Mouse (Mus musculus): ENCODE data around the gene Rtn4r.
"Not testable (repeated sequence)": the region's sequence is repeated elsewhere in the genome, so short reads cannot be mapped to it uniquely, and the experiment has no call there.

Gene Rtn4r

DNA sequence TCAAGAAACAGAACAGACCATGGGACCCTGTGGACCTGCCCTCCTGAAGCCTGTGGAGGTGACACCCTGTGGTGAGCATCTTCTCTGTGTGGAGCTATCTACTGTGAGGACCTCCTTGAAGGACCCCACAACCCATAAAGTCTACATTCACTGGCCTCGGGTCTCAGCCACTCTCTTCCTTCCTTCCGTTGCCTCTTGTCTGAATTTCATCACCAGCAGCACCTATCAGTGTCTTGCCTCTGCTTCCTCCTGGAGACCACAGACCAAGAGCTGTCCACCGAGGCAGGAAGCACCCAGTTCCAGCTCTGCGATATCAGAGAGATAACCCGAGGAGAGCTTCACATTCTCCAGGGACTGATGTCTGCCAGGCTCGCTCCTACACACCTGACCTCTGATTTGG lies 31.8 kb downstream of the Rtn4r start:
- DNase-seq, result no peak

DNA sequence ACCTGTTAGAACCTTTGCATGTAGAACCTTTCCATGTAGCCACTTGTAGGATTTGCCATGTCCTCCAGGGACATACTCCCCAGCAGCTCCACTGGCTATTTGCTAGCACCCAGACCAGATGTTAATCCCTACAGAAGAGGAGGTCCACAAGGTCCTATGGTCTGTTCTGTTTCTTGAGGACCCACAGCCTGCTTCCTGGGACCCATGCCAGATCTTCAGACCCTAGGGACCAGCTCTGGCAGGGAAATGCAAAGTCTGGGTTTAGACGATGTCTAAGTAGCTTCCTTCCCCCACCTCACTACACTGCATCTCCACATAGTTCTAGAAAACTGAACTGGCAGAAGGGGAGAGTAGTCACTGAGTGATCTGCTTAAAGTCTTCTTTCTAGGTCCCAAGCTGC lies 32.3 kb downstream of the Rtn4r start:
- no peak for DNase-seq

DNA sequence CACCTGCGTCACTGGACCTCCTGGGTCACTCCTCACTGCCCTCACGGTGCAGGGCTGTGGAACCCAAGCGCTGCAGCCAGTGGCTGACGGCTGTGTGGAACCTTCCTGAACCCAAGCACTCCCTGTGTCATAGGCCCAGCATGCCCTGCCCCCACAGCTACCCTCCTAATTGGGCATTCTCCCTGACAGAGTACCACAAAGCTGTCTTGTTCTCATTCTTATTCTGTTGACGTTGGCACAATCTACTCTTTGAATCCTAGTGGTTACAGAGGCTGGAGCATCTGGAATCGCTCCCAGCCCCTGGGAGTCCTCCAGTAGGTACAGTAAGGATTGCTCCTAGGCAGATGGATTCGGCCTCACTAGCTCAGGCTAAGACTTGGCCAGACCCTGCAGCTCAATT lies 33.1 kb downstream of the Rtn4r start:
- no peak for DNase-seq

DNA sequence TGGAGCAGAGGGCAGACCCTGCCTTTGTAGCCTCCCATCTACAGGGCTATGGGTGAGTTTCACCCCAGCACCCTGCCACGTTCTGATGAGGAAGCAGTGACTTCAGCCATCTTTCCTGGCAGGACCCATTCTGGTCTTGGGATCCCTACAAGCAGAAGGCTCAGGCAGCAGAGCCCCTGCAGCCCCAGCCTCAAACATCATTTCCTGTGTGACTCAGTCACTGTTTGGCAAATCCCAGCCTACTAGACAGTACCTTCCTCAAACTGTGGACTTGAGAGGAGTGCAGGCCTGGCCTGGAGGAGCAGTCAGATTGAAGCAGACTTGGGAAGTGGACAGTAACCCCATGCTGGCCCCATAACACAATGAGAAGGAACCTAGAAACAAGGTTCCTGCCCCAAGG lies 33.7 kb downstream of the Rtn4r start:
- DNase-seq, result no peak

DNA sequence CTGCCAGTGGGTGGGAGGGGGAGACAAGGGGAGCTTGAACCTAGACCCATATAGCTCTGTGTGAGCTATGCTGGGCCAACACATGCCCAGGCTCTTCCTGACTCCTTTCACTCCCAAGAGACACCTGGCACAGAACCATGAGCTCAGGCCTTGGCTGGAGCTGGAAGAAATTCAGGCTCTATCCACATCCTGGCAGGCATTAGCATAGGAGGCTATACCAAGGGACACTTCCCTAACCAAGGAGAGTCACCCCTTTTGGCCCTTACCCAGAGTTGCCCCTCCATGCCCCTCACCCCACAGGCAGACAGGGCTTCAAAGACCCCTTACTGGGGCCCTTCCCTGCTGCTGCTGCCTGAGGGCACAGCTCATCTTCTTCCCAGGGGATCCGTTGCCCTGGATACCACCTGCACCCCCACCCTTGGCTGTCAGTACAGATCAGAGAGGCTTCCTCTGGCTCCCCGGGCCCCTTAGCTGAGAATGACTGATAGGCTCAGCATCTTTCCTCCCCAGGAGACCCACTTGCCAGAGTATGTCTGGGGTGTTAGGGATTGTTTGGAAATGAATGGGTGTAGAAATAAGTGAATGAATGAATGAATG lies 37.3 kb downstream of the Rtn4r start:
- no peak for DNase-seq

DNA sequence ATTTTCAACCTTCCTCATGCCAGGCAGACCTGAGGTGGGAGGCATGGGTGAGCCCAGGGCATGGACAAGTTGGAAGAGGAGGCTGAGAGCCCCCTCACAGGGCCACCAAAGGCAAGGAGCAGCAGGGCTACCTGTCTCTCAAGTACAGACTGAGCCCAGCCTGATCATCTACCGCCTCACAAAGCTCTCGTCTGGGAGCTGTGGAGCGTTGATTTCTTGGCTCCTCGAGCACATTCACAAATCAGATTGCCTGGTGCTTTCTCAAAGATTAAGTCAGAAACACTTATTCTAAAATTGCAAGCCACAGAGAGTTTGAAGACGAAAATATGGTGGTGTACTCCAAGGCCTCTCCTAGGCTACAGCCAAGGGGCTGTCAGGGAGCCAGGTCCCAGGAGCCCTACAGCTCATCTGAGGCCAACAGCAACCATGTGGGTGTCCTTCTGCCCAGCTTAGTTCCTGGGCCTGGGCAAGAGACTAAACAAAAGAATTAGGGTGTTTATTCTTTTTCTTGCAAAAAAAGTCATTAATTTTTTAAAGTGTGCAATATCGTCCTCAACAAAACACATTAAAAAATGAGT lies 39.3 kb downstream of the Rtn4r start:
- DNase-seq, result no peak

DNA sequence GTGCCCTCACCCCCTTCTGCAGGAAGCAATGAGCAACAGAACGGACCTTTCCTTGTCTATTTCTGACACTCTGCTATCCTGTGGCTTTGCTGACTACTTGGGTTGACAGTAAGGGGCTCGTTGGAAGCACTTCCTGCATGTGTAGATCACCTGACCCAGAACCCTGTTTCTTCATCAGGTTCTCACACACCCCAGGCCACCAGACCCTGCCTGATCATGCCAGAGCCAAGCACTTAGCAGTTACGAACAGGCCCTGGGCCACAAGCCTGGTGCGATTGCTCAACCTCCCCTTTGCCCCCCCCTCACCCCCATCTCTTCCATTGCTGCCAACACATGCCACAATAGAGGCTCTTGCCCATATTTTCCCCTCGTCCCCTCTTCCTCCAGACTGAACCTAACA lies 41.7 kb downstream of the Rtn4r start:
- no peak for DNase-seq

DNA sequence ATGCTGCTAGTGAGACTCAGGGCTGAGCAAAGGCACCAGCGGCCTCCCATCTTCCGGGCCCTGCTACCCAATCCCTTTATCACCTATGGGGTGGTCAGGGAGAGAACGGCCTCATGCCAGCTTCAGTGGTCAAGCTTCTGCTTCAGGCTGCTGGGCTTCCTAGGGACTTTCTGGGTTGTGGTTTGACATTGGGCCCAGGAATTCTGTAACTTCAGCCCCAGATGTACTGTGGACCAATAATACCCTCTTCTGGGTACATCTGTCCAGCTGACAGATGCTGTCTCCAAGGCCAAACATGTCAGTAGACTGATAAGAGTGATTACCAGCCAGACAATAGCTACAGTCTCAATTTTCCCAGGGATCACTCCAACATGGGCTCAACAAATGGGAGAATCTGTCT lies 42.3 kb downstream of the Rtn4r start:
- no peak for DNase-seq

DNA sequence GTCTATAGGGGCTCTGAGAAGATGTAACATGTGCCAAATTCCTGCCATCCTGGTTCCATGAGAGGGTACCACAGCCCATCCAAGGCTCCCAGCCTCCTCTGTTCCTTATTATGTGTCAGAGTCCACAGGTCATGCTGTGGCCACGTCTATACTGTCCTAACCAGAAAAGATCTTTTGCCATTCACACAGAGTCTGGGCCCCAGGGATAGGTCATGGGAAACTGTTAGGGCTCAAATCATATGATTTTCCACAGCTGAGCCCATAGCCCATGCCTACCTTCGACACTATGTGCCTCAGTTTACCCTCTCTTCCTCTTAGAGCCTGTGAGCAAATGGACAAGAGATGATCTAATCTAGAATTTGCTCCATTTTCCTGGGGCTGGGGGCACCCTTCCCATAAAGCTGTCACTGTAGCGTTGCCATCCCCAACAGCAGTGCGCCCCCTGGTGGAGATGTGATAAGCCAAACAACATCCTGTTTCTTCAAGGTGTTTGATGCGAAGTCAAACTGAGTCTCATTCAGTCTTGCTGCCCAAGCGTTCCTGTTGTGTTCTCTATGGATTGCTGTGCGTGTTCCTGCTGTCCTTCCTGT lies 44.9 kb downstream of the Rtn4r start:
- DNase-seq, result peak; percentile 86 to 87

DNA sequence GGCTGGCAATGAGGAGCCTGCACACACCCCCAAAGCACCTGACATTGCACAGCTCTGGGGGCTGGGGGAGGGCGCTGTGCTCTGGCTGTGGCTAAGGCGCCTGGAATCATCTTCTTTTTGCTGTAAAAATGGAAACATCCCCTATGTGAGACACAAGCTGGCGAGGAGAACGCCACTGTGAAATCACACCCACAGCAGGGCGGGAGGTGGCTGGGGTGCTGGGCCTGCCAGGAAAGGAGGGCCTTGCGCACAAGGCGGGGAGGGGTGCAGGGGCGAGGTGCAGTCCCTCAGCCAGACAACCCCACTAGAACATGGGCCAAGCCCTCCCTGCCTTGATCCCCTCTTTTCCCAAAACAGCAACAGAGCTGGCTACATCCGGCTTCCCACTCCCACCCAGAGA lies 45.8 kb downstream of the Rtn4r start:
- DNase-seq, result no peak

DNA sequence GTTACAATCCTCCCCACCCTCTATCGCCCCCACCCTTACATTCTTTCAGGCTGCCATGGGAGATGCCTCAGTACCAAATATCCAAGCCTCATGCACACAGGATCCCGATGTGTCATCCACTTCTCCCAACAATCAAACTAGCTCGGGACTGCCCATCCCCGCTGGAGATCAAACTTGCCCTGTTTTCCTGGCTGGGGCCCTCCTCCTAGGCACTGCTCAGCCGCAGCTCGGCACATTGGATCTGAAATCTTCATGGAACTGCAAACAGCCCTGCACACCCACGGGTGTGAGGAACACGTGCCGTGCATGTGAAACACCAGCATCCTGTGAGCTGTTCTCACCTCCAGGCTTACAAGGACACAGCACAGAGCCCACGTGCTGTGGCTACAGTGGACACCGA lies 46.3 kb downstream of the Rtn4r start:
- no peak for DNase-seq

DNA sequence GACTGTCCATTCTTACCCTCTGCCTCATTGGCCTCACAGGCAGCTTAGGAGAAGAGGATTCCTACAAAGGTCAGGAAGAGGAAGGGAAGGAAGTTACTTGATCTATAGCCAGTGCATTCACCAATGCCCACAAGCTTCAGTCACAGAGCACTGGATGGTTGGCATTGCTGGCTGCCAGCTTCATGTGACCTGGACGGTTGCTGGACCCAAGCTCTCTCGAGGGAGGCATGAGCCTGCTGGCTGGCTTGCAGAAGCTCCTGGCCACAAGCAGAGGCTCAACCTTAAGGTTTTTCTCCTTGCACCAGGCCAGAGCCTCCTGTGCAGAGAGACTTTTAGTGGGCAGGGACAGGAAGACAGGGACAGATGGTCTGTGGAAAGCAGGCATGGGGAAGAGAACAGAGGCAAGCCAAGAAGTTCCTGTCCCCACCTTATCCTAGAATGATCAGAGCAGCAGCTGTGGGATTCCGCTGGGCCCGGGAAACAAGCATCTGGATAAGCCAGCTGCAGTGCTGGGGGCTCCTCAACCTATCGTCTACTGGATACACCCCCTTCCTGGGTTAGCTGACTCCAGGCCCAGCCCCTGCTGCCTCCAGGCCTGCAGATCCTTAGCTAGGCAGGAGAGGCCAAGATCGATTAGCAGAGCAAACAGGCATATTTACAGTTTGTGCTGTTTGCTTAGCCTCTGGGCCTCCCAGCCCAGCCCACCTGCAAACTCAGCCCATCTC lies 48.5 kb downstream of the Rtn4r start:
- DNase-seq, result no peak

DNA sequence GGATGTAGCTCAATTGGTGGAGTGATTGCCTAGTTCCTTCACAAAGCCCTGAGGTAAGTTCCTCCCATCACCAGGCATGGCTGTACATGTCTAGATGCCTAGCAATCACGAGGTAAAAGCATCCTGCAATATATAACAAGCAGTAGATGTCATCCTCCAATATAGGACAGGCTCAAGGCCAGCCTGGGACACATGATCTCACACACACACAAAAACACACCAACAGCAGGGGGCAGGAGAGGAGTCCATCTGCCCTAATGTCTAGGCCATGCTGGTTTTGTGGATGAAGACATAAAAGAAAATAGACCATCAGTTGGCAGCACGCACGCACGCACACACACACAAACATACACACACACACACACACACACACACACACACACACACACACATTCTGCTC lies 49.3 kb downstream of the Rtn4r start:
- peak in 1 of 2 experiments; percentile 6 for DNase-seq

DNA sequence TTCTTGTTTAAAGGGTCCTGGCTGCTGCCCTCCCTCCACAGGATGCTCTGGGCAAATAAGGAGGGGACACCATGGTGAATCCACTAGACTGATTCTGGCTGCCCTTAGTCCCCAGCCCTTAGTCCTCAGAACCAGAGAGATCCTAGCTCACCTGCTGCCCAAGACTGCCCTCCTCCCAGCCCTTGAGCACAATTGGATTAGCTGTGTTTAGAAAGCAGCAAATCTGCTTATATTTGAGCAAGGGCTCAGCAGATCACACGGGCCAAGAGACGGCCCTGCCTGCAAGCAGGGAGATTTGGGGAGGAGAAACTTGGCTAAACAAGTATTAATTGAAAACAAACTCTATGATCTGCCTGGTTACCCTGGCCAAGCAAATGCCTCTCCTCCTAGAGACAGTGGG lies 52.1 kb downstream of the Rtn4r start:
- DNase-seq, result no peak

DNA sequence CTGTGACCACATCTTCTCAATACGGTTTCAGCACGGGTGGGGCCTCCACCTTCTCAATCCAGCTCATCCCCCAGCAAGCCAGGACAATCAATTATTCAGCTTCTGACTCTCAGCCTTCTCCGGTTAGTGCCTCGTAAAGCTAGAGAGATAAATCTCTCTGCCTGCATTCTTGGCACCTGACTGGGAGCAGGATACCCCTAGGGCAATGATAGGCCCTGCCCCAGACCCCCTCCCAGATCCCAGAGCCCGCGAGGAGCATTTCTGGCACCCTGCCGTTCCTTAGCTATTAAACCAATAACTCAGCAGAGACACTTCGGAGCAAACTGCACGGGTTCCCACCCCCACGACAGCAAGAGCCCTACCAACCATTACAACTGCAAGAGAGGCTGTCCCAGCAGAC lies 54.0 kb downstream of the Rtn4r start:
- no peak for DNase-seq

DNA sequence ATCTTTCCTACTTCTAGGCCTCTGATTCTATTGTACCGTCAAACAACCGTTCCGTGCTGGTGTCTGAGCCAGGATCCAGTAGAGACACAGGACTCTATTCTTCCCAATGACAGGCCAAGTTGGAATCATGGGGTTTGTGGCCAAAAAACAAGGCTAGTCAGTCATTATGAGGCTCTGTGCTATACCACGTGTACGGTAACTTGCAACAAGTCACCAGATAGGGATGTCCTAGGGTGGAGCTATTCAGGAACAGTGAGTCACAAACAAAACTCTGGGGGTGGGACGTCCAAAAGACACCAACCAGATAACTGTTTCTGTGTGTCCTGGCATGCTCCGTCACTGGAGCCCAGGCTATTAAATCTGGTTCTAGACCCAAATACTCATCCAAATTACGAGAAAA lies 55.3 kb downstream of the Rtn4r start:
- no peak for DNase-seq

DNA sequence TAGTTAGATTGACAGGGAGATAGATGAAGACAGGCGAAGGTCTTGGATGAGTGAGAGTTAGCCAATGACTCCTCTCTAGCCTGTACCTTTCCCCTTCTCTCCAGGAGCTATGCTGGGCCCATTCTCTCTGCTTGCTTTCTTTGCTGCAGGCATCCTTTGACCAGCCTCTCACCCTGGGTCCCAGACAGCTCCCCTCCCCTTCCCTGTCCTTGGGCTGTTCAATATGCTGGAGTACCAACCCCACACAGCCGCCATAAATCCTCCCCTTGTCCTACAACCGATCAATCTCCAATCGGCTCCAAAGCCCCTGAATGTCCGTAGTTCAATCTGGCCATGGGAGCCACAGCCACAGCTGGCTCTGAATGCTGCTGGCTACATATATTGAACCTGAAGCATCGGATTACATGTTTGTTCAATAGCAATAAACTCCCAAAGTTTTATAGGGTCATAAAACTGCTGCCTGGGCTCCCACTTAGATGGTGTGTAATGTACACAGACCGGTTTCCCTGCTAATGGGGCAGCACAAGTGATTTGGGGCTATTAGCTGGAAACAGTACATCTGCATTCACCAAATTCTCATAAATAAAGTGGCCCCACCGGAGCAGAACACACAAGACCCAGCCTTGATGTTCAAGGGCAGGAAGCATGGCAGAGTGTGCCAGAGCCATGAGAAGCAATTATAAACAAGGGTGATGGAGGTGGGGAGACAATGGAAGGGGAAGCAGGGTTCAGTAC lies 58.4 kb downstream of the Rtn4r start:
- DNase-seq, result peak in 1 of 2 experiments; percentile 8

DNA sequence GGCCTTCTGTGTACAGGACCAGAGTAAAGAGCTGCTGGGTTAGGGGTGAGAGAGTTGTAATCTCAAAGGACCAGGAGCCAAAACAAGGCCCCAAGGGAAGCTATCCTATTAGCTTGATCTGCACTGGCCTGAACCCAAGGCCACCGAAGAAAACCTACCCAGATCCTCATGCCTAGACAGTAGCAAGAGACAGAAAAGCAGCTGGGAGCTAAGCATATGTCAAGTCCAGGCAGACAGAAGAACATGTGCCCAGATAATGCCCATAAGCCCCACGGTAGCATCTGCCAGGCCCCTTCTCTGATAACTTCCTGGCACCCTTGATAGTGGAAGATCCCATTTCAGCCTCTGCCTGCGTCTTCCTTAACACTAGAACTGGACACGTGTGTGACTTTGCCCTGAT lies 59.4 kb downstream of the Rtn4r start:
- no peak for DNase-seq

DNA sequence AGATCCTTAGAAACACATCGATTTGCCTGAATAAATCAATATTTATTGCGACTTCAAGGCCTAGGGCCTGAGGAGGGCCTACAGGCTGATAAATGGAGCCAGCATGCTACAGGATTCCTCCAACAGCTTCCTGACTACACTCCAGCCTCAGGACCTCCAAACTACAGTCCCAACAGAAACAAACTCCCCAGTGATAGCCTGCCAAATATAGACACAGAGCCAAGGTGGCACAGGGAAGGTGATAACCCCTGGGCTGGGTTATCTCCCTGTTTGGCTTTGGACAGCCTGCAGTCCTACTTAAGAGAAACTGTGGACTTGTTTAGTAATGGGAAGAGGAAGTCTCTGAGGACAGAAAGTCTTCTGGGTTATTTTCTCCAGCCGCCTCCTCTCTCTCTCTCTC lies 59.8 kb downstream of the Rtn4r start:
- no peak for DNase-seq

DNA sequence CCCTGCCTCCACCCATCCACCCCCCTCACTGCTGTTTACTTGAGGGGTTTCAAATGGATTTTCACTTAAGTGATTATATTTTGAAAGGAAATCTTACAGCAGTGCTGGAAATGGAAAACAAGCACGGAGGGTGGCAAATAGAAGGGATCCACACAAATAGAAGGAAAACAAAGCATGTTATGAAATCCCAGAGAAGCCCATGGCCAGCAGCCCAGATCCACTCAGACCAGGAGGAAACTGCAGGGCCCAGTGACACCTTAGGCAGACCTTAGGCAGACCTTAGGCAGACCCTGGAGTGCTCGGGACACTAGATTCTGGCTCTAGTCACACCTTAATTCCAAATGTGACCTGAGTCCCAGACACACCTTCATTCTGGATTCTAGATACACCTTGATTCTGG lies 63.6 kb downstream of the Rtn4r start:
- DNase-seq, result no peak

DNA sequence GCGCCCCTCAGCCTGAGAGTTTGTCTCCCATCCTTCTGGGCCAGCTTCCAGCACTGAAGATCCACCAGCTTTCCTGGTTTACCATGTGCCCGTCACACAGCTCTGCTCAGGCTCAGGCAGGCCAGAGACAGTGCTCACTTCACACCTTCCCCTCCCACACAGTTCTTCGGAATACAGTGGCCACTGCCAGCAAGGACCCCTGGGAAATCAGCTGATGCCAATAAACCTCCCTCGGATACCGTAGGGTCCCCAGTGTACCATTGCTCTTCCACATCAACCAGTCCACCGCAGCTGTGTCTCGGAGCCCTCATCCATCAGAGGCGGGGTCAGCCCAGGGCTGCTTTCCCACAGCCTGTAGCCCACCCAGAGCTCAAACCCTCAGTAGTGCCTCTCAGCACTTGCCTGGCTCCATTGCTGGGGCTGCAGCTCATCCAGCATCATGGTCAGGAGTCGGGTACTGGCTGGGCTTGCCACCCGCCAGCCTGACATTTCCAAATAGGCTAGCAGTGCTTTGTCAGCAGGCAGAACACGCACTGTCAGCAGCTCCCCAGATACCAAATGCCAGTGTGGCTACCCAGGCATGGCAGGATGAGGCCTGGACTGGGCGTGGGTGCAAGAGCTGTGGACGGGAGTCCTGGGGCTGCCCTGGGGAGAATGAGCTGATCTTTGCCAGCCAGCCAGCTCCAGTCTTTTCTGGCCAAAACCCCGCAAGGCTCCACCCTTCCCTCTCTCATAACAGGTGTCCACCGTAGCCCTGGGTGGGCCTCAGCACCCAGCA lies 67.0 kb downstream of the Rtn4r start:
- no peak for DNase-seq

DNA sequence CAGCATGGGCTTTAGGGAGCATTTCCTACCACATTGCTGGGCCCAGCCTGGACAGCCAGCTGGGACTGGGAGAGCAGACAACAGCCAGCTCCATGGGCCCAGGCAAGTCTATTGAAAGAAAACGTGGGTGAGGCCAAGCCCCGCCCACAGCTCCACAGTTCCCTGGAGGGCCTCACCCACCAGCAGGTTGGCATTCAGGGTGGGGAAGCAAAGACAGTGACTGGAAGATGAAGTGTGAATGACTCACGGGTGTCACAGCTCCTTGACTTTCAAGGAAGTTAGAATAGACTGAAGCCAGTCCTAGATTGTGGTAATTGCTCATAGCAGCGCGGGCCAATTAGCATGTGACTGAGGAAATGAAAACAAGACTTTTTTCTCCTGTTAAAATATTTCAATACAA lies 67.6 kb downstream of the Rtn4r start:
- peak; percentile 49 to 59 for DNase-seq

DNA sequence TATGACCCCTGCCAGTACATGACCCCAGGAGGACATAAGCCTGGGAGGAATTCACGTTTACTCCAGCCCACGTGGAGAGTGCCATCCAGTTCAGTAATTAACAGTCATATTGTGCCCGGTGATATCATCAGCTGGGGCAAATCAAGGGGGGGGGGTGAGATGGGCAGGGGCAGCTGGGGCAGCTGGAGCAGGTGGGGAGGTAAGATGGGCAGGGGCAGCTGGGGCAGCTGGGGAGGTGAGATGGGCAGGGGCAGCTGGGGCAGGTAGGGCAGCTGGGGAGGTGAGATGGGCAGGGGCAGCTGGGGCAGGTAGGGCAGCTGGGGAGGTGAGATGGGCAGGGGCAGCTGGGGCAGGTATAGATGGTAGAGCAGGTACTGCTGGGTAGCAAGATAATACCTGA lies 68.1 kb downstream of the Rtn4r start:
- not testable (repeated sequence) for DNase-seq

All from B cell, adult 2 months (primary cell).